Mouse (Mus musculus) lung, postnatal 25 days (tissue): ENCODE data around the gene Wipi1.
A peak's percentile ranks its signal among the peaks of the same experiment; 100 is the strongest.
"Not testable (repeated sequence)": the region's sequence is repeated elsewhere in the genome, so short reads cannot be mapped to it uniquely, and the experiment has no call there.

ENCODE experiments used
- DNase-seq: peaks from one replicate; pipeline ENCODE4 v3.0.0; 2022; ENCODE audit warnings: low spot score

The Wipi1 gene

DNA sequence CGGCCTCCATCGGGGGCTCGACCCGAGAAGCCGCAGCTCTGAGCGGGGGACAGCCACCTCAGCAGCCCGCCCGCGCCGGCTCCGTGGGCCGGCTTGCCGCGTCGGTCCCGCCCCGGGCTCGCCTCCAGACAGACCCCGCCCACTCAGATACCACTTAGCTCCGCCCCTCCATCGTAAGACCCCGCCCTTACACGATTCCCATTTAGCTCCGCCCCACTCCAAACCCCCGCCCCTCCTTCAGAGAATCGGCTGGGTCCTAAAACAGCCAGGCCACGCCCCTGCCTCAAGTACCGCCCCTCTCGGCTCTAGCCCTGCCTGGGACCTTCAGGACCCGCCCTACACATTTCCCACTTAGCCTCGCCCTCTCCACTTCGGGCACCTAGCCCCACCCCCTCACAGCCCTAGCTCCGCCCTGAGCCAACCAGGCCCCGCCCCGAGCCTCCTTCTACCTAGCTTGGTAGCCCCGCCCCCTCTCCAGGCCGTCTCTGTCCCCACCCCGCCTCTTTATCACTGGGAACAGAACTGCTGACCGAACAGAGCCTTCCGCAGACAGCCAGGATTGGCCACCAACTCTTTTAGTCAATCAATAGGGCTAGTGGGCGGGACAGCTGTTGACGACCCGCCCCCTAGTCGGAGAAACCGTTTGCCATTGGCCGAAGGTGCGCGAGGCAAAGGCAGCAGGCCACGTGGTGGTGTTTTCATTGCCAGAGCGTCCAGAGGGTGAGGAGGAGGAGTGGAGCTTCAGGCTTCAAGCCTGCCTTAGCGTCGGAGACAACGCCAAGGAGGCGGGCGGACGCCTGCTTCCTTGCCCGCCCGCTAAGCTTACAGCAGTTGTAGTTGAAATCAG, at the start of gene Wipi1:
Wipi1 (minus strand) TSS at position 665 of the 847 bp plus-strand sequence.
- peak; percentile 99 for DNase-seq

DNA sequence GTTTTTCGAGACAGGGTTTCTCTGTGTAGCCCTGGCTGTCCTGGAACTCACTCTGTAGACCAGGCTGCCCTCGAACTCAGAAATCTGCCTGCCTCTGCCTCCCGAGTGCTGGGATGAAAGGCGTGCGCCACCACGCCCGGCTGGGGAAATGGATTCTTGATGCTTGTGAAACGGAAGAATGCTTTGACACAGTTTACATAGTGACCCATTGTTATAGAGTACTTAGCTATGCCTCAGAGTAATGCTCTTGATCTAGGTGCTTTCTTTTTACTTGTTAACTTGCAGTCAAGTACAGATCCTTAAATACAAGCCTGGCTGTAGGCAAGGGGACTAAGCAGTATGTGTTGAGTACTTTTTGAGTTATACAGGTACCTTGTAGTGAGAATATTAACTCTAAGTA, 48.8 kb upstream of the Wipi1 start:
- not testable (repeated sequence) for DNase-seq

DNA sequence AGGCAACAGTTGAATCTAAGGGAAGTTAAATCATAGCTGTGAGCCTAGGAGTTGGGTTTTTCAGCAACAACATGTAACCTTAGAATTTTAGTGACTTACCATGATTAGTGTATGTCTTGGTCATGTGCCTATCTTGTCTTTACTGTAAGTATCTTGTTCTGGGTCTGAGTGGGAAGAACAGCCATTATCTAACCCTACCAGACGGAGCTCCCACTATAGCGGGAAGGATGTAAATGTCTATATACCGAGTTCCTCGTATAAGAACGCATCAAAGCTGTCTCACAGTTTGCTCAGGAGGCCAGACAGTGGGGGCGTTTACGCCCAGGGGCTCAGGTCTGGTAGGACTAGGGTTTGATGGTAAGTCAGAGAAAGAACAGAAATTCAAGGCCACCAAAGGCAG, 44.5 kb upstream of the Wipi1 start:
- DNase-seq = no peak

DNA sequence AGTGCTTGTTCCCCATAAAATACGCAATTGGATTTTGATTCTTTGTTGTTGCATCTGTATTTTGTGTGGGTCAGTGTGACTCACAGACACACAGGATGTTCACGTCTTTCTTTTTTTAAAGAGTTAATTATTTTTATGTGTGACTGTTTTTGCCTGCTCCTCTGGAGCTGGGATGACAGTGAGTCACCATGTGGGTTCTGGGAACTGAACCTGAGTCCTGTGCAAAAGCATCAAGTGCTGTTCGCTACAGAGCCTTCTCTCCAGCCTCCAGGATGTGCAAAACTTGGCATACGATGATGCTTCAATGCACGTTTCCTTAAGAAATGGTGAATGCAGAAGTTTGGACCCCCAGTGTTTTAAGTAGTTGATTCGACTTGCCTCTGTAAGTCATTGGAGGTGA, 42.8 kb upstream of the Wipi1 start:
- DNase-seq = no peak

DNA sequence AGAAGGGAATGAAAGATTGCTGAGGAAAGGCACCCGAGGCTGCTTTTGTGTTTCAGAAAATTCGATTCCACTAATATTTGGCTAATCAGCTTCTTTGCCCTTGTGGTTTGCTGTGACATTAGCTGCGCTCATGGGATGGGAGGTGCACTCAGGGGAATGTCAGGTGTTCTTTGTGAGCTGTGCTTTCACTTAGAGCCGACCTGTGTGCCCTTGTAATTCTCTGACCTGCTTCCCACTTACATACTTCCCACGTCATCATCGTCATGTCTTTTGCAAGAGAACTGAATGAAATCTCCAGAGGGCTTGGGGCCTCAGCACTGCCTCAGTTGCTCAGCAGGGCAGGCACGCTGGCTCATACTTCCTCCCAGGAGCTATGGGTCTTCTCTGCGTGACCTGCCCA, 41.4 kb upstream of the Wipi1 start:
- no peak for DNase-seq

DNA sequence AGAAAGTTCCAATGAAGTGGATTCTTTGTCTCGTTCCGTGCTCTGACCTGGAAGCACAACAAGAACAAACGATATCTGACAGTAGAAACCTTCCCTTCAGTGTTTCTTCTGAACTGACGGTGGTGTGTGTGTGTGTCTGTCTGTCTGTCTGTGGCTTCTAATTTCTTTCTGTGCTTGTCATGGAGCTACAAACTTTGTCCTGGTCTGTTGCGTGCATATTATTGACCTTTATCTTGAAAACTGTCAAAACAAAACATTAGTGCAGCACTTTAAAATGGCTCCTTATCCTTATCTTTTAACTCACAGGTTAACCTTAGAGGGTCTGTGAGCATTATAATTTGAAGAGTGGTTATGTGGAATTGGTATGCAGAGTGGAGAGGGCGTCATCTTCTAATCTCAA, 40.7 kb upstream of the Wipi1 start:
- DNase-seq = no peak

DNA sequence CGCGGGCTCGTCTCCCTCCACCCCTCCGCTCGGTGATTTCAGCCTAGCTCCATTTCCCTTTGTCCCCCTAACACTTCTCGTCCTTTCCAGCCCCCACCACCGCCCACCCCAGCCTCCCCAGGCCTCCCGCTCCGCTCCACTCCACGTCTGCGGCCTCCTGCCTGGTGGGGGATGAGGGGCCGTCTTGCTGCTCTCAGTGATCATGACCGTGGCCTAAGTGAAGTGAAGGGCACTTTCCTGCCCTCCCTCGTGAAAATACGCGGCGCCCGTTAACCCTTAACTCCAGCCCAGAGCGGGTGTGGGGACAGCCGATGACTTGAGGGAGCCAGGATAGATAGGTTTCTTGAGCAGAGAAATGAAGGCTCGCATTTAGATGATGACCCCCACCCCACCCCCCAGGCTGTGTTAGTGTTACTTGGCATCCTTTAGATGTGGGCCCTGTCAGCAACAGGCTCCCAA, 39.8 kb upstream of the Wipi1 start:
- no peak for DNase-seq

DNA sequence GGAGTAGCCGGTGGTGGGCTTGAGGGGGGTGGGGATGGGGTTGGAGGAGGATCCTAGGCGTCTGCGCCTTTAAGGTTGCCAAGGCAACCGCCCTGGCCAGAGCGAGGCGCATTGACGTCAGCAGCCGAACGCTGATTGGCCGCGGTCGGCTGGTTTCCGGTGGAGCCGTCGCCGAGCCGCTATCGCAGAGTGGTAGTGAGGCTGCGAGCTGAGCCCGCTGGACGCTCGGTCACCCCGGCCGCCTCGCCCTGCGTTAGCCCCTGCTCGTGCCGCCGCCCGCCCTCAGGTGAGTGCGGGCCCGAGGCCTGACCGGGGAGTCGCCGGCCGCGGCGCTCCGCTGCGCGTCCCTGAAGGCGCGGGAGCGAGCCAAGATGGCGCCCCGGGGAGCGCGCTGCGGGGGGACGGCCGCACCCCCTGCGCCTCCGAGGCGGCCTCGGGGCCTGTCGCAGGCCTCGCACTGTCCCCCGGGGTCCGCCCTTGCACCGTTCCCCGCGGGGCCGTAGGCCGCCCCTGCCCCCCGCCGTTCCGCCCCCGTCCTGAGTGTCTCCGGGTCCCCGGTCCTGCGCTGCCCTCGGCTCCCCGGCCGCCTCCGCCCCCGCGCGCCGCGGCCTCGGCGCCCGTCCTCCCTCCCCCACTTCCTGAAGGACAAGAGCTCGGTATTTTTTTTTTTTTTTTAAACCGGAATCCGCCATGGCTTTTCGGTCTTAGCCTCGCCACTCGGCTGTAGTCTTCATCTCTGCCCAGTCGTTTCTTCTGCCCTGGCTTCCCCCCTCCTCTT, 39.2 kb upstream of the Wipi1 start:
- peak; percentile 94 for DNase-seq

DNA sequence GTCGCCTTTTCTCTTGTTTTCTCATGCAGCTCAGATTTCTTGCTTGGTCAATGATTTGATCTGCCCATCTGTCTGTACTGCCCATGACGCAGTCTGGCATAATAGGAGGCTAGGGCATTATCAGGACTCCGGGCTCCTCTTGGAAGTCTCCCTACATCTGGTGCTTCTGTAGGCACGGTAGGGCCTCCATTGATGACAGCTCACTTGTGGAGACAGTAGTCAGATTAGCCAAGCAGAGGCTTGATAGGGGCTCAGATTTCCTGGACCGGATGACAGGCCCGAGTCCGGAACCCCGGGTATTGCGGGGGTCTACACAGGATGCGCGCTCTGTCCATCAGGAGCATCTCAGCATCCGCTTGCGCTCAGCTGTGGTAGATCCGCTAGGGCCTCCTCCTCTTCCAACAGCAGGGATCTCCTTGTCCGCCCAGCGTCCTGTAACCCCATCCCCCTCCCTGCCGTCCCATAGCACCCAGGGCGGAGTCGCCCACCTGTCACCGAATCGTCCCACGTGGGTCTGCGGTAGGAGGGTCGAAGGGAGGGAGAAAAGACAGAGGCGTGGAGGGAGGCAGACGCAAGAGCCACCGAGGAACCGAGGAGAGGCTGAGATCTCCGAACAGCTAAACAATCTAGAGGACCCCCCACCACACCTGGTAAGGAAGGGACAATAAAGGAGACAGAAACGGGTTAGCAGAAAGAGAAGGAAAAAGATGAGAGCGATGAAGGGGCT, 38.4 kb upstream of the Wipi1 start:
- peak; percentile 69 for DNase-seq

DNA sequence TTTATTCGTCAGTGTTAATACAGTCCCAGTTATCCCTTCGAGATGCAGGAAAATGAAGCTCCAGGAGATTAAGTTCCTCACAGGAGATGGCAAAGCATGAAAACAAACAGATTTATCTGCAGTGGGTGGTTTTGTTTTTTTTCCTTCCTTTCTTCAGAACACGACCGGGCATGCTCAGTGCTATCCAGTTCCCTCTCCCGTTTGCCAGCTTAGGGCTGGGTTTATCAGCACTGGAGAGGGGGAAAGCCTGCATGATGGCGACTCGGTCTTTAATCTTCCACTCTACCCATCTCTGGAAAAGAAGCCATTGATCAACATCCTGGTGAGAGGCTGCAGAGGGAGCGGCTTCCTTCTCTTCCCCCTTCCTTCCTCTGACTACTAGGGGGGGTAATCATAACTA, 37.4 kb upstream of the Wipi1 start, which contains the start of gene Prkar1a:
Prkar1a (plus strand) TSS at position 200 of the 400 bp plus-strand sequence.
- DNase-seq = no peak

DNA sequence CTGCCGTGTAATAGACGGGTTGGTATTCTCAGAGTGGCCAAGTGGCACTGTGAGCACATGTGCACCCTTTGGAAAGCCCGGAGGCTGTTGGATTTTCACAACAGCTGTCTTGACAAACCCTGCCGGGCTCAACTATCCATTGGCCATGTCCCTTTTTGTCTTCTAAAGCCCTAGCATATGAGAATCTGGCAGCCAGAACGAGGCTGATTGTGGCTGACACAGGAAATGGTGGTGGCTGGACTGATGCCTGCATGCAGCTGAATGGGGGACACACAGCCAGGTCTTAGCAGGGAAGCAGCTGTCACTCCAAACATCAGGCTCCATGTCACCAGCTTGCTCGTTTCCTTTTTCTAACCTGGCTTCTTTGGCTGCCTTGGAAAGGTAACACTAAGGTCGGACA, 36.7 kb upstream of the Wipi1 start:
- peak; percentile 39 for DNase-seq

DNA sequence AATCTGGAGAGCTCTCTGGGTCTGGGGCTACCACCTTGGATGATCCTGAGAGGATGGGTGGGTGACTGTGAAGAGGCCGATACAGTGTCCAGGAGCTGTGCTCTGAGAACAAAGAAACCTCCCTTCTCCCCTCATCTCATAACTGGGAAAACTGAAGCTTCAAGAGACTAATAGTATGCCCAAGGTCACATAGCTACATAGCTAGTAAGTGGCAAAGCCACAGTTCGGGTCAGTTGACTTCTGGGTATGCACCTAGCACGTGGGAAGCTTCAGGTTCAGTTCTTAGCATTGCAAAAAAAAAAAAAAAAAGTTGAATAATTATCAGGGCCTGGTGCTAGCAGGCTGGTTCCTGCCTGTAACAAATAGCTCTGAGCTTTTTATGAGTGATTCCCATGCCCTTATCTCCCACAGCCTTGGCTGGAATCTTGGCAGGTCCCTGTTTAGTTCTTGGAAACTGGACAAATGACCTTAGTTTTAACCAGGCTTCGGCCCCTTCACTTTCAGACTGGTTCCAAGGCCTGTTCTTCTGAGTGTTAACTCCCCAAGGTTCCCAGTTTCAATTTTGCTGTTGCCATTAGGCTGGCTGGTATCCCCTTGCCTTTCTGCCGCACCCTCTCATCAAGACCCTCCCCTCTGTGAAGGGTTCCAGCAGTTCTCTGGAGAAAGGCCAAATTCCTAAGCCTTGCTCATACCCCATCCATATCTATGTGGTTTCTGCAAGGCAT, 29.9 kb upstream of the Wipi1 start:
- DNase-seq = peak; percentile 52

DNA sequence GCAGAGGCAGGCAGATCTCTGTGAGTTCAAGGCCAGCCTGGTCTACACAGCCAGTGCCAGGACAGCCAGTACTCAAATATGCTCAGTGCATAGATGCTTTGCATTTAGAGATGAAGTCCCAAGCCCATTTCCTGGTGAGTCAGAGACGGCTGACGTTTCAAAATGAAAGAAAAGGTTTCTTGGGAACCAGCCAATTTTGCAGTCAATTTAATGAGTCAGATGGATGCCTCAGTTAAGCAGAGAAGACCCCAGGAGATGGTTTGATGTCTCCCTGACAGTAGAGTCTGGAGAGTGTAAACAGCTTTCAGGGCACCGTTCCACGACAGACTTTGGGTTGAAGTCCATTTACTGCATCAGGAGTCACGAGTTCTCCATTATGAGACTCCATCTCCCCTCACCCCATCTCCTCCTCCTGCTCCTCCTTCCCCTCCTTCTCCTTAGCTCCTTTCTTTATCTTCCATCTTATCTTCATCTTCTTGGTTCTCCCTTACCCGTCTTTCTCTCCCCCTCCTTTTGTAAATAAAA, 24.2 kb upstream of the Wipi1 start:
- no peak for DNase-seq

DNA sequence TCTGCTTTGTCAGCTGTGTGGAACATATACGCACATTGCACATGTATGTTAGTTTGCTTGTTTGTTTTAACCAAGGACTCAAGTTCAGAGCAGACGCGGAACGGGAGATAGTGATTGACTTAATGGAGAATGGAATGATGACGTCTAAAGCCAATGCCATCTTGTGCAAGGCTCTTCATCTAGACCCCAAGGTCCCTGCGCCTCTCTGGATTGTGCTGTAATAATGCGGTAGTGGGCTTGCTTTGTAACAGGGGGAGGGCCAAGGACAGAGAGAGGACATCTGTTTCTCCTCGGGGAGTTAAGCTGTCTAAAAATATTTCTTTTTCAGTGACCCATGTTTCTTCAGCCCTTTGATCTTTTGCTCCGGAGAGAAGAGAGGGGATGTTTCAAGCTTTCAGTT, 23.2 kb upstream of the Wipi1 start:
- DNase-seq = no peak

DNA sequence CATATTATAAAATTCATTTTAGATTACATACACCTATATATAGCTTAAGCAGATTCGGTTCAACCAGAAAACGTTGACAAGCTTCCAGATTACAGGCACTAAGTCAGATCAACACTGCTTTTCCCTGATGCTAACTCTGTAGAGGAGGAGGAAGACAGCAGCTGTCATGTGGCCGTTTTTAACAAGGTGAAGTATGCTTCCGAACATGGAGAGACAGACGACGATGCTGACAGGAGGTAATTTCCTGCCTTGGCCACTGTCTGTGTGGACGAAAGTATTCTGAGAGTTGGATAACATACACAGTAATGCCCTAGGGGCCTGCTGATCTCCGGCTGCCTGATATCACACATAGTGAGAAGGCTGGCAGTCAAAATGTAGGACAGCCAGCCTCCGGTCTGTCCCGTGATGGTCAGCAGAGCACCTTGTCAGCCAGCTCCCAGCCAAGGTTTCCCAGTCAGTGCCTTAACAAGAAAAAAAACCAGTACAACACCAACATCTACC, 17.3 kb upstream of the Wipi1 start:
- no peak for DNase-seq

DNA sequence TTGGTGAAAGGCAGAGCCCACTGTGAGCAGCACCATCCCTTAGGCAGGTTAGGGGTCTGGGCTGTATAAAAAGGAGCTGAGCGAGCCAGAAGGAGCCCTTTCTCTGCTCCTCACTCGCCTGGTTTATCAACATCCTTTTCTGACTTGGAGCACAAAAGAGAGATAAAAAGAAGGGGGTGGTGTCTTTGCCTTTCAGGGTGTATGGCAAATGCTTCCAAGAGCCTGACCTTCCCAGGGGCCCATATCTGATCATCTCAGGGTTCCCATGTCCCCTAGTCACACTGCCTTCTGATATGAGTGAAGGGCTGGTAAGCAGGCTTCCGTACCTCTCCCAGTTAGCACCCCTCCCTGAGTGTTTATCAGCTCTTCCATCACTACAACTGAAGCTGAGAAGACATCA, 16.3 kb upstream of the Wipi1 start:
- no peak for DNase-seq

DNA sequence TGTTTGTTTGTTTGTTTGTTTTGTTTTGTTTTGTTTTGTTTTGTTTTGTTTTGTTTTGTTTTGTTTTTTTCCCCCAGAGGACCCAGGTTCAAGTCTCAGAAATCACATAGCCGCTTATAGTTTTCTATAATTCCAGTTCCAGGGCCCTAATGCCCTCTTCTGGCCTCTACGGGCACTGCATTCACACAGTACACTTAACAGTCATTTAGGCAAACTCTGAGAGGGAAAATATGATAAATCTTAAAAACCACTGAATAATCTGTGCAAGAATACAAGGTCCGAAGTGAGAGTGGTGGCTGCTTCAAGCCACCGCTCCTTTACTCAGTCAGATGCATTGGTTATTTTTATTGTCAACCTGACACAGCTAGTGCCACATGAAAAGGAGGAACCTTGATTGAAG, 15.9 kb upstream of the Wipi1 start:
- DNase-seq = no peak

DNA sequence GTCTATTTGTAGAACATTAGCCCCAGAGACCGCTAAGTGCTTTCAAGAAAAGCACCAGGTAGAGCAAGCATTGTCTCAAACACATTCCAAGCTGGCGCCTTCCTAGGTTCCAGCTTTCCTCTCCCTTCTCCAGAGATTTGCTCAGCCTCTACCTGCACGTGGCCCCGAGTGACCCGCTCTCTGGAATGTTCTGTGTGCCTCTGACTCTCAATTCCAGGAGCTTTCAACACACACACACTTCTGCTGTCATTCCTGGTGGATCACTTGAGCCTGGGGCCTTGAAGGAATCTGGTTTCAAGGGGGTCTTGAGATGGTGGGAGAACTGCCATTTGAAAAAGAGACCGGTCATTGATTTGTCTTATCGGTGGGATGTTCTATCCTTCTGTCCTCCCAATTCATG, 11.5 kb upstream of the Wipi1 start:
- DNase-seq = no peak

DNA sequence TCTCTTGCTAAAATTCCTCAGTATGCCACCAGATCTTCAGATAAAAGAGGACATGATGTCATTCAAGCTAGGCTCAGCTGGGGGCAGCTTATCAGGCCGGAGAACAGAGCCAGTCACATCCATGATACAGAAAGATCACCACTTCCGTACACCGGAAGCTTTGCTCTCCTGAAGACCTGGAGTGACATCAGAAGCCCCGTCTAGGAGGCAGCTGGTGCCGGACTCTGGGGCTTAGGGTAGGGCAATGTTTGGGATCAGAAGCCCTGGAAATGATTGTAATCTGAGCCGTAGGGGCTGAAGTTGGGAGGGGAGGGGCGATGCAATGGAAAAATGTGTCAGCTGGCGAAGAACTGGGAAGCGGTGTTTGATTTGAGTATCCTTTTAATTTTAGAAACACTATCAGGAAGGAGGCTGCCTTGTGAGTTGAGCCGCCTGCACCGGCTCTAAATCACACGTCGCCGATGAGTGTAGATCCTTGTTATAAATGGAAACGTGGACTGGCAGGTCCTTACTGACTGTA, 10.8 kb upstream of the Wipi1 start:
- DNase-seq = no peak

DNA sequence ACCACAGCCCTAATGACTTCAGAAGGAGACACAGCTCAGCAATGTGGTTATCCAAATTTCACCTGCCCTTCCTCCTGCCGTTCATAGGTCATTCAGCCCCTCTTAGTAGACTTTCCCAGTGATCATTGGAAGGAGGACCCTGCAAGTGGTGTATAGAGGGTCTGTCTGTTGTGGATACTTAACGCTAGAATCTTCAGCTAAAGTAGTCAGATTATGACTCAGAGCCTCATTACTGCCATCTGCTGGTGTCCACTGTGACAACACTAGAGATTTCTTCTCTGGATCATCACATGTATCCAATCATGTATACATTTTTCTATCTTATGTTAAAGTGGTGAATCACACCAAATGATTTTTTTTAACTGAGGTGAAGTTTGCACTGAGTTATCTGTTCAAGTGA, 9.4 kb upstream of the Wipi1 start:
- DNase-seq = peak; percentile 47

DNA sequence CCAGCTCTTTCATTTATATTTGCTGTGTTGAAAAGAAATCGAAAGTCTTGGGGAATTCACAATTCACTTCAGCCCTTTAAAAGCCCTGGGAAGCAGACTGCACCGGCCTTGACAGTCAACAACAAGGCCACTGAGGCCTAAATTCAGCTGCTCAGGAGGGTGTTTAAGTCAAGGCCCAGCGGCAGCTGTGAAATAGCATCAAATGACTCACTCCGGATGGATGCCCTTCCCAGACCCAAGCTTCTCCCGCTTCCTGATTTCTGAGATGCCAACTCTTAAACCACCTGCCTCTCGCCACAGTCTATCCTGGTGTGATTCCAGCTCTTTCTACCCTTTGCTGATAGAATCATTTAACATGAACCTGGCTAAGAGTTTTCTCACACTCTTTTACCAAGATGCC, 8.6 kb upstream of the Wipi1 start:
- no peak for DNase-seq
